Mouse (Mus musculus): ENCODE measurements around the gene Dgat2. TPM values are rescaled to one million over a fixed set of nuclear protein-coding genes. Genes with fewer than 3 reads are reported as not detected.

Gene Dgat2
- polyA plus RNA-seq, 1 experiment from 2014 or later: 60.1 TPM

DNA sequence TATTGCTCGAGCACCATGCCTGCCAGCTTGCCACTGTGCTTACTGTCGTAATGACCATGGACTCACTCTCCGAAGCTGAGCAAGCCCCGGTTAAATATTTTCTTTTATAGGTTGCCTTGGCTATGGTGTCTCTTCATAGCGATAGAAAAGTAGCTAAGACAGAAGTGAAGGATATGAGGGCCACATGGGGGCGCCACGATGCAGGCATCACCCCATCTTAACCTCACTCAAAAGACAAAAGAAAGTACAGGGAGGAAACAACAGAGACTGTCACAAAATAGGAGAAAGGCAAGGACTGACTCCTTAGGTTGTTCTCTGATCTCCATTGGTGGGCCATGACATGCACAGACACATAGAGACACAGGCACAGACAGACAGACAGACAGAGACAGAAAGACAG, 41.7 kb upstream of the Dgat2 start:
- 68% methylated on average over 7 of the region's 7 CpGs for WGBS
- peak overlapping the region; percentile 64; the same call in 1 of the 2 replicates for H3K27ac ChIP-seq (ENCODE audit: low read depth, low read length)
- H3K27me3 ChIP-seq (replicated peaks; ENCODE audit: control insufficient read depth, insufficient read depth, low read length): no peaks in the 10 kb centered on the region

DNA sequence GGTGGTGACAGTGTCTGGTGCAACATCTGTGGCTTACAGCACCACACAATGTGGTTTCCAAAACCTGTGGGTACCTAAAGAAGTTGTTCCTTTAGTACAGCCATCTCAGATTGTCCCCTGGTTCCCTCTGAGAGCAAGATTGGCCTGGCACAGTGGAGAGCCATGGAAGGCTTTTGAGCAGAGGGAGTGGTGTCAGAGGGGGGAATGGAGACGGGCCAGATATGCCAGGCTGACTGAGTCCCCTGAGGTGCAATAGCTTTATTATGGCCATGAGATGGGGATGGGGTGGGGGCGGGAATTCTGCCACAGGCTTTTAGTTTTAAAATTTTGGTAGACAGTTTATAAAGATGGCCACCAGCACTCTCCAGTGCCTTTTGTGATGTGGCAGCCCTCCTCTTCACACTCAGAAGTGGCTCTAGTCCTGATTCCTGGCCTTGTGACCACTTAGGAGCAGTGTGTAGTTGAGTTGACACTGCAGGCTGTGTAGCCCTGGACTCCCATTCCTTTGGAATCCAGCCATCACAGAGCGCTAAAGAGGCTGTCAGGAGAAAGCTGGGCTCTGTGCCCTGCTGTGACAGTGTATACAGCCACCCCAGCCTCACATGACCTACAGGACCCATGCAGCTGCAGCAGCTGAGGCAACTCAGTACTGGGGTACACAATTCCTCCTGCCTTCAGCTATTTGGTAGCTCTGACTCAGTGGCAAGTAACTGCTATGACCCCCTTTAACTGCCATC, 35.0 kb upstream of the Dgat2 start:
- WGBS: 80% methylated on average over 3 of the region's 3 CpGs
- Histone ChIP-seq H3K4me2 (no peak overlapping the region), H3K4me3 (ENCODE audit: low read depth, low read length) (no peak overlapping the region), H3K36me3 (ENCODE audit: control insufficient read depth, insufficient read depth, low read length) (no peaks in the 10 kb centered on the region), H3K9me3 (ENCODE audit: control insufficient read depth, low read length) (no peaks in the 10 kb centered on the region), H3K27ac (ENCODE audit: low read depth, low read length) (no peak overlapping the region), H3K27me3 (replicated peaks; ENCODE audit: control insufficient read depth, insufficient read depth, low read length) (no peaks in the 10 kb centered on the region), H3K9ac (ENCODE audit: low read depth, low read length) (no peak overlapping the region), H3K4me1 (replicated peaks; ENCODE audit: control insufficient read depth, insufficient read depth, low read length) (no peaks in the 10 kb centered on the region; the same call in 1 of the 2 replicates)
- no peak for DNase-seq (ENCODE audit: low spot score)
- ATAC-seq (replicated peaks; ENCODE audit: low FRiP score): no peak

More for the DNA sequence above, 41.7 kb upstream of the Dgat2 start:
- Histone ChIP-seq H3K4me2 (no peak overlapping the region), H3K9me3 (ENCODE audit: control insufficient read depth, low read length) (no peaks in the 10 kb centered on the region), H3K9ac (ENCODE audit: low read depth, low read length) (no peak overlapping the region), H3K4me1 (replicated peaks; ENCODE audit: control insufficient read depth, insufficient read depth, low read length) (no peaks in the 10 kb centered on the region; the same call in 1 of the 2 replicates), H3K4me3 (ENCODE audit: low read depth, low read length) (no peak overlapping the region), H3K36me3 (ENCODE audit: control insufficient read depth, insufficient read depth, low read length) (no peaks in the 10 kb centered on the region)
- DNase-seq (ENCODE audit: low spot score) (no peak), ATAC-seq (replicated peaks; ENCODE audit: low FRiP score) (no peak)

DNA sequence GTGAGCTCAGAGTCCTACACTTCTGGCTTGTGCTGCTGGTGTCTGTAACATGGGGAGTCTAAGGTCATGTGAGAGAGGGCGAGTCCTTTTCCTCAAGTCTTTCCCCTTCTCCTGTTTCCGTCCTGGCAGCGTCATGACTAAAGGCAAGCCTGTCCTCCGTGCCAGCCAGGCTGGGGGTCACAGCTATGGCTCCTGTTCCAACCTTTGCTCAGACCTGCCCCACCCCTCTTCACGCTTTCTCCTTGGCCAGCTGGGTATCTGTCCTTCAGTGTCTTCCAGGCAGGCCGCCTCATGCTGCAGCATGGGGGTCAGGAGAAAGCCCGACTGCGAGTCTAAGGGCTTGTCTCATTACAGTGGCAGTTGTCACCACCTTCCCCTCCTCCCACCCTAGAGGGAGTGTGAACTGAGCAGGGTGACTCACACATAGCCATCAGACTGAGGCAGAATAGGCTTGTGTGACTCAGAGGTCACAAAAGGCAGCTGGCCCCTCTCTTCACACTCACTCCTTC, 32.9 kb upstream of the Dgat2 start:
- Histone ChIP-seq H3K27me3 (replicated peaks; ENCODE audit: control insufficient read depth, insufficient read depth, low read length) (no peaks in the 10 kb centered on the region), H3K36me3 (ENCODE audit: control insufficient read depth, insufficient read depth, low read length) (no peaks in the 10 kb centered on the region), H3K4me3 (ENCODE audit: low read depth, low read length) (no peak overlapping the region), H3K9ac (ENCODE audit: low read depth, low read length) (no peak overlapping the region), H3K27ac (ENCODE audit: low read depth, low read length) (no peak overlapping the region), H3K9me3 (ENCODE audit: control insufficient read depth, low read length) (no peaks in the 10 kb centered on the region), H3K4me2 (no peak overlapping the region), H3K4me1 (replicated peaks; ENCODE audit: control insufficient read depth, insufficient read depth, low read length) (no peaks in the 10 kb centered on the region; the same call in 1 of the 2 replicates)
- ATAC-seq (replicated peaks; ENCODE audit: low FRiP score) (no peak; the same call in 1 of the 2 replicates), DNase-seq (ENCODE audit: low spot score) (no peak)
- 62% methylated on average over 8 of the region's 8 CpGs for WGBS

DNA sequence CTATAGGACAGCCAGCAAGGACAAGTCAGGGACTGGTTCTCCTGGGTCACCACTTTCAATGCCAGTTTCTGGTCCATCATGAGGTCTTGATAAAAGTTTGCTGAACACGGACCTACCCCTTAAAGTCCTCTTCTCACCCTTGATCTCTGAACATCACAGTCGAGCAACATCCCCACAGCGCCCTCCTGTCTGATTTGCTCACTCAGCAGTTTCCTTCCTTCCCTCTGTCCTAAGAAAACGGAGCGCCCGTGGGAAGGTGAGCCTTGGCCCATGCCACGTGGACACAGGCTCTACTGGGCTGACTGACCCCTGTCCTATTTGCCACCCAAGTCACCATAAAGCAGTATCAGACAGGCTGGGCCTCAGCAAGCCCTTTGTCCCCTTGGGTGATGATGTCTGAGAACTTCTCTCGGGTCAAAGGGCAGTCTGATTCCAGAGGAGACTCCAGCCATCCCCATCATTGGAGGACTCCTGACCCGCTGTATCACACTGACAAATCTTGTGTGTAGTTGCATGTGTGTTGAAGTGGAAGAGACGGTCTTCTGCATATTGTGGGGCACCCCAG, 32.2 kb upstream of the Dgat2 start:
- H3K36me3 ChIP-seq (ENCODE audit: control insufficient read depth, insufficient read depth, low read length): no peaks in the 10 kb centered on the region
- H3K4me2 ChIP-seq: no peak overlapping the region
- no peak overlapping the region for H3K4me3 ChIP-seq (ENCODE audit: low read depth, low read length)
- no peaks in the 10 kb centered on the region; the same call in 1 of the 2 replicates for H3K4me1 ChIP-seq (replicated peaks; ENCODE audit: control insufficient read depth, insufficient read depth, low read length)
- no peak overlapping the region for H3K27ac ChIP-seq (ENCODE audit: low read depth, low read length)
- no peak overlapping the region for H3K9ac ChIP-seq (ENCODE audit: low read depth, low read length)
- DNase-seq (ENCODE audit: low spot score) (no peak), ATAC-seq (replicated peaks; ENCODE audit: low FRiP score) (no peak)
- H3K27me3 ChIP-seq (replicated peaks; ENCODE audit: control insufficient read depth, insufficient read depth, low read length): no peaks in the 10 kb centered on the region
- H3K9me3 ChIP-seq (ENCODE audit: control insufficient read depth, low read length): no peaks in the 10 kb centered on the region
- WGBS: 77% methylated on average over 10 of the region's 10 CpGs

DNA sequence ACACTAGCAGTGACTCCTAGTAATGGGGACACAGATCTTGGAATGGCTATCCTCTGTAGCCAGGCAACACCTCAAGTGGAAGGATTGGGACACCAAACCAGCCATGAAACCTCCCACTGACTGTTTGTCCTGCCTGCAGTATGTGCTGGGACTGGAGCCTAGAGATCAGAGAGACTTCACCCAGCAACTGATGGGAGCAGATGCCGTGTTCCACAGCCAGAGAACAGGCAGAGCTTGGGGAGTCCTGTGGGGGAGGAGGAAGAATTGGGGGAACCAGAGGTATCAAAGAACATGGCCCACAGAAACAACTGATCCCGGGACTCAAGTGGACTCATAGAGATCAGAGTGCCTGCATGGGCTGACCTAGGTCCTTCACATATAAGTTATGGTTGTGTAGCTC, 31.2 kb upstream of the Dgat2 start:
- no peak for DNase-seq (ENCODE audit: low spot score)
- Histone ChIP-seq H3K9me3 (ENCODE audit: control insufficient read depth, low read length) (no peaks in the 10 kb centered on the region), H3K27ac (ENCODE audit: low read depth, low read length) (no peak overlapping the region), H3K4me2 (no peak overlapping the region), H3K4me1 (replicated peaks; ENCODE audit: control insufficient read depth, insufficient read depth, low read length) (no peaks in the 10 kb centered on the region; the same call in 1 of the 2 replicates), H3K27me3 (replicated peaks; ENCODE audit: control insufficient read depth, insufficient read depth, low read length) (no peaks in the 10 kb centered on the region), H3K9ac (ENCODE audit: low read depth, low read length) (no peak overlapping the region), H3K4me3 (ENCODE audit: low read depth, low read length) (no peak overlapping the region), H3K36me3 (ENCODE audit: control insufficient read depth, insufficient read depth, low read length) (no peaks in the 10 kb centered on the region)
- 81% methylated on average over 2 of the region's 2 CpGs for WGBS
- ATAC-seq (replicated peaks; ENCODE audit: low FRiP score): no peak

DNA sequence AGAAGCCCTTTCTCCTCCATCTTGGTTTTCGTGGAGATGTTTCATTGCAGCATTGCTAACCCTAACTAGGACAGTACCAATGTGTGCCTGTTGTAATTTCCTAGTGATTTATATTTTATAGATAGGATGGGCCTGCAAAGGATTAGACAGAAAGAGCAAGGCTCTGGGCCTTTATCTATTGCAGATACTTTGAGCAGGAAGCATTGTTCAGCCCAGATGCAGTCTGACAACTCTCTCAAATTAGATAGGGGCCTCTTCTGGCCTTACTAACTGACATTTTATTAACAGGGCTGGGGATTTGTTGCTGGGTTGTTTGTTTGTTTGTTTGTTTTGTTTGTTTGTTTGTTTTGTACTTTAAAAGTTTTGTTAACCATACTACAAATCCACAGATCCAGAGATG, 30.5 kb upstream of the Dgat2 start:
- Histone ChIP-seq H3K4me1 (replicated peaks; ENCODE audit: control insufficient read depth, insufficient read depth, low read length) (no peaks in the 10 kb centered on the region; the same call in 1 of the 2 replicates), H3K27ac (ENCODE audit: low read depth, low read length) (no peak overlapping the region), H3K9ac (ENCODE audit: low read depth, low read length) (no peak overlapping the region), H3K9me3 (ENCODE audit: control insufficient read depth, low read length) (no peaks in the 10 kb centered on the region), H3K27me3 (replicated peaks; ENCODE audit: control insufficient read depth, insufficient read depth, low read length) (no peaks in the 10 kb centered on the region), H3K4me2 (no peak overlapping the region), H3K36me3 (ENCODE audit: control insufficient read depth, insufficient read depth, low read length) (no peaks in the 10 kb centered on the region), H3K4me3 (ENCODE audit: low read depth, low read length) (no peak overlapping the region)
- ATAC-seq (replicated peaks; ENCODE audit: low FRiP score) (no peak), DNase-seq (ENCODE audit: low spot score) (no peak)
- WGBS: 75% methylated on average over 1 of the region's 1 CpGs

DNA sequence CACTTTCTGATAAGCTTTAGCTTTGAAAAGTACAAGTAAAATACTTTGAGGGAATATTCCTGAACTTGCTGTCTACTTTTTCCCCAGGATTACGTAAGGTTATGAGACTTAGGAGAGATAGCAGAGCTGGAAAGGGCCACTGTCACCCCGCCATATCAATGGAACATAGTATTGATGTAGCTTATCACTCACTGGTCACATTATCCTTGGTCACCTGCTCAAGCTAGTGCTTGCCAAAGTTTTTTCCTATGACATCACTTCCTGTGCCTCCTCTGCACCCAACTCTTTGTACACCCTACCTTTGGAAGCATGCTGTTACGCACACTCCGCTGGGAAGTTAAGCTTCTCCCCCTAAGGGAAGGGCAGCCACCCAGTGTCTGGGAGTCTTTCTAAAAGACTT, 26.2 kb upstream of the Dgat2 start:
- ATAC-seq (replicated peaks; ENCODE audit: low FRiP score) (no peak), DNase-seq (ENCODE audit: low spot score) (no peak)
- Histone ChIP-seq H3K4me1 (replicated peaks; ENCODE audit: control insufficient read depth, insufficient read depth, low read length) (no peaks in the 10 kb centered on the region; the same call in 1 of the 2 replicates), H3K27ac (ENCODE audit: low read depth, low read length) (no peak overlapping the region), H3K36me3 (ENCODE audit: control insufficient read depth, insufficient read depth, low read length) (no peaks in the 10 kb centered on the region), H3K9me3 (ENCODE audit: control insufficient read depth, low read length) (no peaks in the 10 kb centered on the region), H3K27me3 (replicated peaks; ENCODE audit: control insufficient read depth, insufficient read depth, low read length) (no peaks in the 10 kb centered on the region), H3K4me3 (ENCODE audit: low read depth, low read length) (no peak overlapping the region), H3K9ac (ENCODE audit: low read depth, low read length) (no peak overlapping the region), H3K4me2 (no peak overlapping the region)
- WGBS: 80% methylated on average over 4 of the region's 4 CpGs

DNA sequence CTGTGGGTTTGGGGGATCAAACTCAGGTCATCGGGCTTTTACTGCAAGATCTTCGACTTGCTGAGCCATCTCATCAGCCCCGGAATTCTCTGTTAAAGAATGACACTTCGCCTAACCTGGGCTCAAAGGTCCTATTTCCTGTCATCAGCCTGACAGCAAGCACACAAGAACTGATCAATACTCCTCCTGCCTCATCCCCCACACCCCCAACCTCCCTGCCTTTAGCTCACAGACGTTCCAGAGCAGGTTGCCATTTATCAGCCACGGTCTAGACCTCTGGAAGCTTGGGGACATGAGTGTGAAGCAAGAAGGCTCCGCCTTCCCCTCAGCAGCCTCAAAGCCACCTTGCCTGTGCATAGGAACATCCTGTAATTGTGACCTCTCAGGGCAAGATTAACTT, 23.8 kb upstream of the Dgat2 start:
- Histone ChIP-seq H3K4me1 (replicated peaks; ENCODE audit: control insufficient read depth, insufficient read depth, low read length) (no peaks in the 10 kb centered on the region; the same call in 1 of the 2 replicates), H3K9me3 (ENCODE audit: control insufficient read depth, low read length) (no peaks in the 10 kb centered on the region), H3K9ac (ENCODE audit: low read depth, low read length) (no peak overlapping the region), H3K27ac (ENCODE audit: low read depth, low read length) (no peak overlapping the region), H3K27me3 (replicated peaks; ENCODE audit: control insufficient read depth, insufficient read depth, low read length) (no peaks in the 10 kb centered on the region), H3K36me3 (ENCODE audit: control insufficient read depth, insufficient read depth, low read length) (no peaks in the 10 kb centered on the region), H3K4me2 (no peak overlapping the region), H3K4me3 (ENCODE audit: low read depth, low read length) (no peak overlapping the region)
- ATAC-seq (replicated peaks; ENCODE audit: low FRiP score): no peak
- WGBS: 49% methylated on average over 7 of the region's 7 CpGs
- no peak for DNase-seq (ENCODE audit: low spot score)

DNA sequence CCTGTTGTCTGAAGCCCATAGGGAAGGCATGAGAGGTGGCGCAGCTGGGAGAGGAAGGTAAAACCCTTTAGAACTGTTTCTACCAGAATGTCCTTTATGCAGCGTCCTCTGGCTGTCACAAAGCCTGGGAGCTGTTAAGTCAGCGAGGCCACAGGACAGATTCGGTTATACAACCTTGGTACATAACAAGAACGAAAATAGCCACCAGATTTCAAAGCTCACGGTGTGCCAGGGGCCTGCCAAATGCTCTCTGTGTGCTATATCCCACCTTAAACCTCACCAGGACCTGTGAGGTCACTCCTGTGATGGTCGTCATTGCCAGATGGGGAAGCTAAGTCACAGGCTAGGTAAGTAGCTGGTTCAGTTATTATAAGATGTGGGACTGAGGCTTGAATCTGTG, 19.6 kb upstream of the Dgat2 start:
- 72% methylated on average over 7 of the region's 7 CpGs for WGBS
- Histone ChIP-seq H3K9ac (ENCODE audit: low read depth, low read length) (no peak overlapping the region), H3K4me2 (no peak overlapping the region), H3K9me3 (ENCODE audit: control insufficient read depth, low read length) (no peaks in the 10 kb centered on the region), H3K27me3 (replicated peaks; ENCODE audit: control insufficient read depth, insufficient read depth, low read length) (no peaks in the 10 kb centered on the region), H3K36me3 (ENCODE audit: control insufficient read depth, insufficient read depth, low read length) (no peaks in the 10 kb centered on the region), H3K27ac (ENCODE audit: low read depth, low read length) (no peak overlapping the region), H3K4me3 (ENCODE audit: low read depth, low read length) (no peak overlapping the region), H3K4me1 (replicated peaks; ENCODE audit: control insufficient read depth, insufficient read depth, low read length) (no peaks in the 10 kb centered on the region; the same call in 1 of the 2 replicates)
- DNase-seq (ENCODE audit: low spot score): no peak
- no peak for ATAC-seq (replicated peaks; ENCODE audit: low FRiP score)

Measured in liver, embryonic 11.5 days (tissue).